Mouse (Mus musculus) cerebellum, adult 2 months (tissue): ENCODE data around the gene Jun.

Experiments
- CTCF ChIP-seq: fragments of 200-500 bp; IDR thresholded peaks from 2 replicates; pipeline ENCODE4 v1.5.1; 2011; ENCODE audit warnings: low read depth, mild to moderate bottlenecking, control low read depth, low read length, moderate library complexity, borderline replicate concordance; ENCODE audit not compliant: insufficient read depth
- POLR2A ChIP-seq: fragments of 200-500 bp; IDR thresholded peaks from 2 replicates; pipeline ENCODE4 v1.6.1; 2011; ENCODE audit warnings: low read length, control low read depth, borderline replicate concordance; ENCODE audit not compliant: insufficient read depth

DNA sequence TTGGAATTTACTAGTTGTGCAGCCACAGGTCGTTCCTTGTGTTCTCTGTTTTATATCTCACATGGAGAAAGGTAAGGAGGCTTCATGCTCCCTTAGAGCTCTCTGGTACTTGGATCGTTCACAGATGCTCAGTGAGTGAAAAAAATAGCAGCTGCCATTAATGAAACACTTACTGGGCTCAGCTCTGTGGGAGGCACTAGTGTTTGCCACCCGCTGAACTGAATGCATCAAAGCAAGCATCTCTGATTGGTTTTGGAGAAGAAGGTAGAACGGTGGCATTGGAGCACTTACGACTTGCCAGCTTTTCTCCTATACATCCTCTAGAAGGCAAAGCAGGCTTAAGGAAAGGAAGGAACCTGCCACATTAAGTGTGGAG lies 46.7 kb upstream of the Jun start:
- TF ChIP-seq CTCF (no peak), POLR2A (no peak)
